Mouse (Mus musculus) MEL (cell line): Measurements from ENCODE around the gene Nphp4. TPM values are rescaled to one million over a fixed set of nuclear protein-coding genes. Genes with fewer than 3 reads are reported as not detected.

Source experiments
- DNase-seq: peaks from one replicate; pipeline ENCODE4 v3.0.0; 2011; ENCODE audit warnings: low read depth, low spot score
- H3K27ac ChIP-seq: 2 replicates; pipeline ENCODE4 v1.5.1; 2012; ENCODE audit warnings: low read depth, mild to moderate bottlenecking, control low read depth, low read length, moderate library complexity; ENCODE audit not compliant: control insufficient read depth
- H3K27me3 ChIP-seq, 2 experiments: fragments of 150-350 bp in 1 of 2; sonication (generic) in 1 of 2; 2 replicates each; pipeline ENCODE4 v1.6.1; 2012; ENCODE audit warnings: low read length in 2 of 2, mild to moderate bottlenecking in 2 of 2, improper control_type of control experiment in 1 of 2, moderate library complexity in 1 of 2; ENCODE audit not compliant: insufficient read depth in 2 of 2, control insufficient read depth in 1 of 2
- H3K36me3 ChIP-seq, 2 experiments: 2 replicates each; pipeline ENCODE4 v1.6.1; 2012 to 2014; ENCODE audit warnings: low read length in 2 of 2, improper control_type of control experiment in 1 of 2, inconsistent platforms in 1 of 2, mild to moderate bottlenecking in 1 of 2; ENCODE audit not compliant: insufficient read depth in 2 of 2, control insufficient read depth in 1 of 2
- H3K4me1 ChIP-seq, 2 experiments: fragments of 150-350 bp in 1 of 2; sonication (generic) in 1 of 2; 2 replicates each; pipeline ENCODE4 v1.6.1; 2012; ENCODE audit warnings: low read length in 2 of 2, improper control_type of control experiment in 1 of 2, mild to moderate bottlenecking in 1 of 2; ENCODE audit not compliant: insufficient read depth in 2 of 2, control insufficient read depth in 1 of 2
- H3K4me3 ChIP-seq, 2 experiments: fragments of 150-350 bp in 1 of 2; sonication (generic) in 1 of 2; 2 replicates each; pipeline ENCODE4 v1.5.1; 2012; ENCODE audit warnings: low read depth in 2 of 2, low read length in 2 of 2, mild to moderate bottlenecking in 2 of 2, moderate library complexity in 2 of 2, control low read depth in 1 of 2, improper control_type of control experiment in 1 of 2; ENCODE audit not compliant: control insufficient read depth in 1 of 2, insufficient read depth in 1 of 2
- H3K79me2 ChIP-seq: 2 replicates; pipeline ENCODE4 v1.6.1; 2012; ENCODE audit warnings: mild to moderate bottlenecking, low read length, moderate library complexity; ENCODE audit not compliant: control insufficient read depth, poor library complexity, insufficient read depth
- H3K9ac ChIP-seq: 2 replicates; pipeline ENCODE4 v1.6.1; 2012; ENCODE audit warnings: low read depth, mild to moderate bottlenecking, control low read depth, low read length, moderate library complexity; ENCODE audit not compliant: control insufficient read depth, poor library complexity, severe bottlenecking
- H3K9me3 ChIP-seq: fragments of 150-350 bp; sonication (generic); replicated peaks from 2 replicates; pipeline ENCODE4 v1.6.1; 2012; ENCODE audit warnings: mild to moderate bottlenecking, low read length, improper control_type of control experiment, moderate library complexity; ENCODE audit not compliant: insufficient read depth
- BHLHE40 ChIP-seq: IDR thresholded peaks from 2 replicates; pipeline ENCODE4 v1.6.1; 2012; ENCODE audit warnings: low read depth, mild to moderate bottlenecking, inconsistent platforms, low read length, improper control_type of control experiment, borderline replicate concordance
- CHD1 ChIP-seq: IDR thresholded peaks from 2 replicates; pipeline ENCODE4 v1.6.1; 2012; ENCODE audit warnings: low read depth, mild to moderate bottlenecking, inconsistent platforms, low read length, improper control_type of control experiment
- CHD2 ChIP-seq: IDR thresholded peaks from 2 replicates; pipeline ENCODE4 v1.6.1; 2011; ENCODE audit warnings: low read length, improper control_type of control experiment
- E2F4 ChIP-seq: IDR thresholded peaks from 2 replicates; pipeline ENCODE4 v1.6.1; 2011; ENCODE audit warnings: low read depth, low read length, improper control_type of control experiment, borderline replicate concordance
- EP300 ChIP-seq, 2 experiments: IDR thresholded peaks; 2 replicates each; pipeline ENCODE4 v1.6.1; 2011; ENCODE audit warnings: improper control_type of control experiment in 2 of 2, low read length in 2 of 2, low read depth in 1 of 2, mild to moderate bottlenecking in 1 of 2
- ETS1 ChIP-seq: IDR thresholded peaks from 2 replicates; pipeline ENCODE4 v1.6.1; 2012; ENCODE audit warnings: low read depth, mild to moderate bottlenecking, inconsistent platforms, low read length, improper control_type of control experiment, moderate library complexity
- GATA1 ChIP-seq: IDR thresholded peaks from 2 replicates; pipeline ENCODE4 v1.6.1; 2011; ENCODE audit warnings: low read depth, low read length, improper control_type of control experiment
- HCFC1 ChIP-seq: IDR thresholded peaks from 2 replicates; pipeline ENCODE4 v1.6.1; 2012; ENCODE audit warnings: low read depth, mild to moderate bottlenecking, inconsistent platforms, low read length, improper control_type of control experiment, moderate library complexity
- MAFK ChIP-seq: IDR thresholded peaks from 2 replicates; pipeline ENCODE4 v1.6.1; 2011; ENCODE audit warnings: low read depth, mild to moderate bottlenecking, low read length, improper control_type of control experiment, borderline replicate concordance
- MAX ChIP-seq: IDR thresholded peaks from 2 replicates; pipeline ENCODE4 v1.6.1; 2011; ENCODE audit warnings: low read length, improper control_type of control experiment
- MEF2A ChIP-seq: IDR thresholded peaks from 2 replicates; pipeline ENCODE4 v1.6.1; 2014; ENCODE audit warnings: low read depth, mild to moderate bottlenecking, inconsistent platforms, low read length, improper control_type of control experiment; ENCODE audit not compliant: poor library complexity, insufficient replicate concordance, severe bottlenecking; ENCODE audit errors: extremely low read depth
- MYC ChIP-seq: IDR thresholded peaks from 2 replicates; pipeline ENCODE4 v1.6.1; 2011; ENCODE audit warnings: low read depth, mild to moderate bottlenecking, low read length, improper control_type of control experiment, moderate library complexity
- RAD21 ChIP-seq: IDR thresholded peaks from 2 replicates; pipeline ENCODE4 v1.6.1; 2011; ENCODE audit warnings: mild to moderate bottlenecking, low read depth, low read length, improper control_type of control experiment
- SIN3A ChIP-seq: IDR thresholded peaks from 2 replicates; pipeline ENCODE4 v1.6.1; 2012; ENCODE audit warnings: low read length, improper control_type of control experiment, inconsistent platforms
- SMC3 ChIP-seq: IDR thresholded peaks from 2 replicates; pipeline ENCODE4 v1.6.1; 2011; ENCODE audit warnings: low read depth, low read length, improper control_type of control experiment
- TBP ChIP-seq: IDR thresholded peaks from 2 replicates; pipeline ENCODE4 v1.8.0; 2011; ENCODE audit warnings: low read depth, low read length, improper control_type of control experiment
- TCF12 ChIP-seq: IDR thresholded peaks from 2 replicates; pipeline ENCODE4 v1.6.1; 2014; ENCODE audit warnings: low read depth, mild to moderate bottlenecking, inconsistent platforms, low read length, improper control_type of control experiment, moderate library complexity
- USF1 ChIP-seq: IDR thresholded peaks from 2 replicates; pipeline ENCODE4 v1.6.1; 2014; ENCODE audit warnings: low read depth, mild to moderate bottlenecking, inconsistent platforms, low read length, improper control_type of control experiment, moderate library complexity
- ZC3H11A ChIP-seq: IDR thresholded peaks from 2 replicates; pipeline ENCODE4 v1.6.1; 2012; ENCODE audit warnings: low read depth, mild to moderate bottlenecking, inconsistent platforms, low read length, improper control_type of control experiment
- ZKSCAN1 ChIP-seq: IDR thresholded peaks from 2 replicates; pipeline ENCODE4 v1.6.1; 2012; ENCODE audit warnings: low read depth, mild to moderate bottlenecking, inconsistent platforms, low read length, improper control_type of control experiment, moderate library complexity
- polyA plus RNA-seq, 2 experiments: library from polyadenylated mRNA; stranded (reverse) in 1 of 2; unstranded in 1 of 2; fragments of >175 nt in 1 of 2; fragments of >200 nt in 1 of 2; gene quantifications; 2 replicates each; pipeline versions ENCODE4 v1.2.1 to v1.2.4; 2012; ENCODE audit warnings: low replicate concordance in 2 of 2, low read depth in 1 of 2; ENCODE audit not compliant: insufficient read length in 2 of 2, insufficient read depth in 1 of 2, missing spikeins in 1 of 2
- total RNA-seq: library from RNA; depleted of rRNA; stranded (reverse); fragments of 300-350 nt; gene quantifications from 2 replicates; pipeline ENCODE4 v1.2.3, GENCODE M21; 2012

Gene Nphp4
- total and polyA plus RNA-seq, 3 experiments: not detected

DNA sequence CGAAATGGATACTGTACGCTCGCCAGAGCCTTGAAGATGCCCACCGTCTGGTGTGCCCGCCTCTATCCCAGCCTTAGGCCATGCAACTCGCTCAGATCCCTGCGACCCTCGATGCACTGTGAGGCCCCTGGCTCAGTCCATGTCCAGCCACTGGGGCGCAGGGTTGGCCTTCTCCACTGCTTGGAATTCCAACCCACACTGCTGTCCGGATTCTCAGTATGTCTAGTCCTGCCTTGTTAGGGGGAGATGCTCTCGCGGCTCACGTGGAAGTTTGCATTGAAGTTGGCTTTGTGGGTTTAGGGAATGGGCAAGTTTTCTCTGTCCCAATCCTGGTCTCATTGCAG, 1.7 kb downstream of the Nphp4 start:
- no peak for DNase-seq
- no peaks in the 10 kb centered on the region for H3K79me2 ChIP-seq
- no peaks in the 10 kb centered on the region for H3K36me3 ChIP-seq
- no peaks in the 10 kb centered on the region for H3K9me3 ChIP-seq
- no peak overlapping the region for H3K27ac ChIP-seq
- no peaks in the 10 kb centered on the region for H3K27me3 ChIP-seq
- H3K9ac ChIP-seq: no peak overlapping the region
- no peaks in the 10 kb centered on the region for H3K4me1 ChIP-seq
- no peak for TF ChIP-seq MEF2A
- no peak for TF ChIP-seq BHLHE40
- no peak for TF ChIP-seq RAD21
- no peak for TF ChIP-seq SIN3A
- no peak for TF ChIP-seq EP300 (IDR thresholded peaks at IDR 0.05; ENCODE audit: low read depth in 1 of 2, low read length in 2 of 2)
- TF ChIP-seq CHD2: no peak
- TF ChIP-seq USF1: no peak
- TF ChIP-seq MAX: no peak
- TF ChIP-seq ZC3H11A: no peak
- TF ChIP-seq MAFK: no peak
- no peak for TF ChIP-seq SMC3
- TF ChIP-seq GATA1: no peak
- no peak for TF ChIP-seq HCFC1
- TF ChIP-seq TBP: no peak
- no peak for TF ChIP-seq MYC
- no peak for TF ChIP-seq CHD1
- no peak overlapping the region for H3K4me3 ChIP-seq

DNA sequence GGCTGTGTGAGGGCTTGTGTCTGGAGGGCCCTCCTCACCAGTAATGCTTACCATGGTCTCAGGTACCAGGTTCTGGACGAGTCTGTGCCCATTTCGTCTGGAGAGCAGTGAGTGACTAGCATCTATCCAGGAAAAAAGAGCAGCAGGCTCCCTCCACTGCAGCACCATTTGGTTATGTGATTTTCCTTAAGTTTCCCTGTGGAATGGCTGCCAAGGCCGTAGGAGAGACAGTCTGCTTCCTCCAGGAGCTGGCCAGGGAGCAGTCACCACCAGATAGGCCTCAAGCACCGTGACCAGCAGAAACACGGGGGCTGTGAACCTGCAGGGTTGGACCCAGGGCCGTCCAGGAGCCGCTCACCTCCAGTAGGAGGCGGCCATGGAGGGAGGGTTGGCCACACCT, 3.9 kb downstream of the Nphp4 start:
- no peak overlapping the region for H3K9ac ChIP-seq
- no peak for DNase-seq
- H3K27me3 ChIP-seq: no peaks in the 10 kb centered on the region
- TF ChIP-seq E2F4 (no peak), MYC (no peak), TCF12 (no peak), ZKSCAN1 (no peak), ETS1 (no peak), TBP (no peak), SIN3A (no peak)
- H3K36me3 ChIP-seq: no peaks in the 10 kb centered on the region
- H3K9me3 ChIP-seq: no peaks in the 10 kb centered on the region
- no peak overlapping the region for H3K4me3 ChIP-seq
- no peaks in the 10 kb centered on the region for H3K79me2 ChIP-seq
- H3K27ac ChIP-seq: no peak overlapping the region
- H3K4me1 ChIP-seq: no peaks in the 10 kb centered on the region
